Mouse (Mus musculus): ENCODE measurements around the gene Mybl2.

GRCm38 (mm10) chr2:163123496-163123895 is 69.0 kb downstream of the Mybl2 start:
- TF ChIP-seq BHLHE40 (IDR thresholded peaks at IDR 0.05; ENCODE audit: borderline replicate concordance, low read depth, low read length) = no peak
- no peak for TF ChIP-seq KAT2A (conservative IDR thresholded peaks at IDR 0.05; ENCODE audit: low read depth, low read length)
- no peak for TF ChIP-seq ZC3H11A (IDR thresholded peaks at IDR 0.05; ENCODE audit: low read depth, low read length)
- TF ChIP-seq CTCF (IDR thresholded peaks at IDR 0.05 in 2 of 3, conservative IDR thresholded peaks at IDR 0.05 in 1 of 3; ENCODE audit: control insufficient read depth in 1 of 3, insufficient read depth in 1 of 3, low read depth in 2 of 3, low read length in 3 of 3, poor library complexity in 1 of 3, severe bottlenecking in 1 of 3) = no peak
- TF ChIP-seq EP300 (IDR thresholded peaks at IDR 0.05; ENCODE audit: low read depth in 1 of 2, low read length in 2 of 2) = no peak
- TF ChIP-seq E2F4 (IDR thresholded peaks at IDR 0.05; ENCODE audit: borderline replicate concordance, low read depth, low read length) = no peak
- no peak for TF ChIP-seq RAD21 (IDR thresholded peaks at IDR 0.05; ENCODE audit: low read depth, low read length)

Data from MEL (cell line).